Mouse (Mus musculus) lung, adult 2 months (tissue): ENCODE data around the gene 0610037L13Rik.

Experiments
- CTCF ChIP-seq: fragments of 200-500 bp; IDR thresholded peaks from 2 replicates; pipeline ENCODE4 v1.5.1; 2011; ENCODE audit warnings: mild to moderate bottlenecking, low read length, control low read depth; ENCODE audit not compliant: insufficient read depth
- POLR2A ChIP-seq: fragments of 200-500 bp; IDR thresholded peaks from 2 replicates; pipeline ENCODE4 v1.6.1; 2011; ENCODE audit warnings: low read depth, mild to moderate bottlenecking, control low read depth, low read length, borderline replicate concordance; ENCODE audit errors: extremely low read depth

- TF ChIP-seq POLR2A (no peak), CTCF (no peak)
These were observed 8.0 kb upstream of the 0610037L13Rik start for GRCm38 (mm10) chr4:107881631-107882030.
